Mouse (Mus musculus) right cerebral cortex, postnatal 36 days (tissue): Measurements from ENCODE around the gene Kcna2.

Experiments used
- DNase-seq, 2 experiments: peaks; one replicate each; pipeline ENCODE4 v3.0.0; 2022; ENCODE audit warnings: low spot score in 2 of 2, mixed read lengths in 1 of 2

The Kcna2 gene

DNA sequence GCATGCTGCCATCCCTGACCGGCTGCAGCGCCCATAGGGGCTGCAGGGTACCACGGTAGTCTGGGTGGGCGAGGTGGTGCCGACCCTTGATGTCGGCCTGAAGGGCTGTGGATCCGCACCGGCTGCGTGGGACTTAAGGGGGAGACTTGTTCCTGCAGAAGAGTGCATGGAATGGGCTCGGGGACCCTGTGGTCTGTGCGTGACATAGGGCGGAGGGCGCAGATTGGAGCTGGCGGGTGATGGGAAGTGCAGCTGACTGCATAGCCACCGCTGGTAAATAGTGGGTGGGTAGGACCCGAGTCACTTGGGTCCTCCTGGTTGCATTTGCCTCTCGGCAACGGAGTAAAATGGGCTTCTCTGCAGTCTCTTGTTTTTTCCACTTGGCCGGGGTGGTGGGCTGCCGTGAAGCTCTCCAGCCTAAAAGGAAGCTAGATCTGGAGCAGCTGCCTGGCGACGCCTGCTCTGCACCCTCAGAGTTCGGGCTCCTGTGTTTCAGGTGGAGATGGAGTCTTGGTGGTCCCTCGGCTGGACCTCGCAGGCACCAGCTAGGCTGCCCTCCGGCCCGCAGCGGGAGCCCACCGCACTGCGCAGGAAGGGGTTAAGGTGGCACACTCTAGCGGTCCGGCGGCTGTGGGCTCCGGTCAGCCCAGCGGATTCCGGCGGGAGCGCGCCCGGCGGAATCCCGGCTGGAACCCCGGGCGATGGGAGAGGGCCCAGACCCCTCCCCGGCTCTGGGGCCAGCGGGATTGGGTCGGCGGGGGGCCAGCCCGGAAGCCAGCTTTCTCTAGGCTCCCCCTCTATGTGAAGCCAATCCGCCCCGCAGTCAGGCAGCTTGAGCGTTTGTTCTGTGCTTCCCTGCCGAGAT, 1.1 kb downstream of the Kcna2 start:
- peak; percentile 42 to 52 for DNase-seq

DNA sequence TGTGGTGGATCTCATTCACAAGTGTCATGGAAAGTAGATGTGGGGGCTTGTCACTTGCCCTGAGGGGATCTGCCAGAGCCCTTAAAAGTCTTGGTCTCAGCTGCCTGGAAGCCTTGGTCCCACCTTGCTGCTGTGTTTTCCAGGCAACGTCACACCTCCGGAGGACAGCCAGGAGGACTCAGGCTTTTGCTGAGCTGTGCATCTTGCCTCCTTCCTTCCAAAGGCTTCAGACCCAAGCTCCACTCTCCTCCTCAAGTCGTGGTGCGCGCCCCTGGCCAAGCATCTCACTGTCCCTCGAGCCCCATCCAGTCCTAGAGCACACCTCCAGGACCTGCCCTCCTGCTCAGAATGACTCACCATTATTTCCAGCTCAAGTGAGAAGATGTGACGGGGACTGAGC, 2.1 kb downstream of the Kcna2 start:
- peak in 1 of 2 experiments; percentile 33 for DNase-seq

GRCm38 (mm10) chr3:107103462-107103861, 2.5 kb downstream of the Kcna2 start:
- no peak for DNase-seq

DNA sequence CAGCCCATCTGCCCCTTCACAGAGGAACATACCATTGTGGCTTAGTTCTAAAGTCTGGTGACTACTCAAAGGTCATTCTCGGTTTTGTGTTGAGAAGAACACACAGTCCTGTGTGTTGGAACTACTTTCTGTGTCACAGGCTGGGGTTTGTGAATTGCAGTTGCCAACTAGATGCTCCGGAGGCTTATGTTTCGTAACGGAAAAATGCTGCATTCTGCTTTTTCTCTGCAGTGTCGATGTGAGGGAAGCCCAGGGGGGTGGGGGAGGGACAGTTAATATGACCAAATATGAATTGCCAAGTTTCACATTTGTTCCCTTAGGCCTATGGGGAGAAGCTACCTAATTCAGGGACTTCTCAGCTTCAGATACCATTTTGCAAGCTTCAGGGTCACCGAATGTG, 5.0 kb downstream of the Kcna2 start:
- no peak for DNase-seq

- DNase-seq, result no peak
Observed at GRCm38 (mm10) chr3:107112498-107112897, 11.6 kb downstream of the Kcna2 start.

DNA sequence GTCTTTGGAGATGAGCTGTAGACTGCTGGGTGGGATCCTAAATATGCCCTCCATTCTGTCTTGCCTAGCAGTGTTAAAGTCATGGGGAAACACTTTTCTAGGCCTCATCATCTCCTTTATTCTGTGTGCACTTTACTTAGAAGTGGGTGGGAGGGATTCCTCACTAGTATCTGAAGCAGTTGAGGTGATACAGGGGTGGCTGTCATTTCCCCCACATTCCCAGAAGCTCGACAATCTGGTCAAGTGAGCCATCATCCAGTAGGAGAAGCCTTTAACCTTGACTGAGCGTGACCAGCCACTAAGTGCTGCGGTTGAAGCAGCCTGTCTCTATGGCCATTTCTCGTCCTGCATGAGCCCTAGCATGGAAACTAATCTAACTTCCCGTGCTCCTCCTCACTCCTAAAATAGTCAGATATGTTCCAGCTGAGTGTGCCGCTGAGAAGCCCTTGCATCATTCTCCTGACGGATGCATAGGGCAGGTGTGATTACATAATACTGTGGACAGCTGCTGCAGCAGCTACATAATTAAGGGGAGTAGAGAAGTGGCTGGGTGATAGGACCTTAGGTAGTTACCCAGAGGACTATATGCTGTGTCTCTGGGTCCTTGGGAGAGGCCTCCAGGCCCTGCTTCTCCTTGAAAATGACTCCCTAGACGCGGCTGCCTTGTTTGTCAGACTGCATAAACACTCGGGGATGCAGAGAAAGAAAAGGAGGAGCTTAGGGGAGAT, 12.2 kb downstream of the Kcna2 start:
- DNase-seq, result no peak

- DNase-seq, result peak; percentile 65 to 80
Observed at GRCm38 (mm10) chr3:107113771-107114737, 13.1 kb downstream of the Kcna2 start.

GRCm38 (mm10) chr3:107114941-107115340, 14.0 kb downstream of the Kcna2 start:
- no peak for DNase-seq

- no peak for DNase-seq
Observed at GRCm38 (mm10) chr3:107115746-107116145, 14.8 kb downstream of the Kcna2 start.

DNA sequence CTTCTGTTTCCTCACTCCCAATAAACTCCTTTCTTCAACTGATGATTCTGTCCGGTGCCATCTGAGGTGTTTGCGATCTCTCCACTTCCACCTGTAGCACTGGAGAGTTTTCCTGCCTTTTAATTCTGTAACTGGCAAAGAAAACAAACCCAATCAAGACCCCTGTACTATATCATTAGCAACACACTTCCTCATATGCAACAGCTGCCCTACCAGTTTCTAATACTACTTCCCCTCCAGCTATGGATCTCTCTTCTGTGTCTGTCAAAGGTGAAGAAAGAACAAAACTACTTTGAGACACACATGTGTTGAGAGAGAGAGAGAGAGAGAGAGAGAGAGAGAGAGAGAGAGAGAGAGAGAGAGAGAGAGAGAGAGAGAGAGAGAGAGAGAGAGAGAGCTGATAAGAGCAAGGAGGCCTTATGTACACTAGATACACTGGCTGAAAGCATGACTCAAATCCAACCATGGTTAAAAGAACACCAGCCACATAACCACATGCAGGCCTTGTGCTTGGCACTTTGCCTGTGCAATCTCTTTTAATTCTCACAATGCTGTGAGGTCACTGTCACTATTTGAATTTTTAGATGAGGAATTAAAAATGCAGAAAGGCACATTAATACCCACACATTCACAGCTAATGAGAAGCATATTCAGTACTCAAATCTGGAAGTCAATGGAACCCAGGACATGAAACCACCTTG, 19.1 kb downstream of the Kcna2 start:
- DNase-seq, result no peak

DNA sequence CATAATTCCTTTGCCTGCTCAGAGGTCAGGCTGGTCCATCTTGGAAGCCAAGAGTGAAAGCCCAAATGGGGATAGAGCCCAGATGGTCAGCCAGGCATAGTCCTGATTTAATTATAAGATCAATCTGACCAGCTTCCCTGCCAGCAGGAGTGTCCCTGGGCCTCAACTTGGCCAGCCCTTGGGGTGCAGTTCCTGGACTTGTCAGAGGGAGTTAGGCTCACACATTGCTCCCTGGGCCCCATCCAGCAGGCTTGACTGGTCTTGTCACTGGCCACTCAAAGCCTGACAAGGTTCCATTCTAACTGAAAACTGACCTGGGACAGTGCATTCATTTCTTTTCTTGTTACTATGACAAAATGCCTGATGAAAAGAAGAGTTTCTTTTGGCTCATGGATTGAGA, 21.4 kb downstream of the Kcna2 start:
- no peak for DNase-seq

DNA sequence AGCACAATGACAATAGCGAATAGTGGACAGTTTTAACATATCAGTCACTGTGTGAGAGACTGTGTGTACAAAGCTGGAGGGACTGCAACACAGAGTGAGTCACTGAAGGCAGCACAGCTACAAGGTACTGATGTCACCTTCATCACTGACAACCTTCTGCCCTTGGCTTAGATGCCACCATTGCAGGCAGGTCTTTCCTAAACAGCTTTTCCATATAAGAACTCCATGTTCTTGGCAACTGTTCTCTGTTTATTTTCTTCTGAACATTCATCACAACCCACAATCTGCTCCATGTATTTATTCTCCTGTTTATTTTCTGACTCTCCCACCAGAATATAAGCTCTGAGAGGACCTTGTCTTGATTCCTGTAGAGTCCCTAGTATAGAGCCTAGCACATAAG, 26.7 kb downstream of the Kcna2 start:
- DNase-seq, result no peak

- DNase-seq, result peak; percentile 65 to 82
Observed at GRCm38 (mm10) chr3:107128421-107128820, 27.5 kb downstream of the Kcna2 start.

- DNase-seq, result no peak
Observed at GRCm38 (mm10) chr3:107129251-107129650, 28.3 kb downstream of the Kcna2 start.

GRCm38 (mm10) chr3:107130661-107131326, 29.8 kb downstream of the Kcna2 start:
- no peak for DNase-seq

- no peak for DNase-seq
Observed at GRCm38 (mm10) chr3:107131846-107132245, 30.9 kb downstream of the Kcna2 start.

- DNase-seq, result no peak
Observed at GRCm38 (mm10) chr3:107132651-107133050, 31.7 kb downstream of the Kcna2 start.

GRCm38 (mm10) chr3:107134457-107134856, 33.5 kb downstream of the Kcna2 start:
- no peak for DNase-seq

- DNase-seq, result no peak
Observed at GRCm38 (mm10) chr3:107147126-107147525, 46.2 kb downstream of the Kcna2 start.

DNA sequence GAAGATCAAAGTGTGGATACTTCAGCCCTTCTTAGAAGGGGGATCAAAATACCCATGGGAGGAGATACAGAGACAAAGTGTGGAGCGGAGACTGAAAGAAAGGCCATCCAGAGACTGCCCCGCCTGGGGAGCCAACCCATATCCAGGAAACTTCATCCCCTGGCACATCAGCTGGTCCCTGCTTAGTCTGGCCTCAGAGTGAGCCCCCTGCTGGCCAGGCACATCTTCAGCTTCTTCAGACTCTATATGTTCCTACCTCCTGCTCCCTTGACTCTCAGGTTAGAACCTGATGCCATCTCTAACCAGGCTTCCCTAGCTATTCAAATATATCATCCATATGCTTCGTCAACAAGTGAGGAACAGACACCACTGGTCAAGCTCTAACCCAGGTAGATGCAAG, 48.1 kb downstream of the Kcna2 start:
- no peak for DNase-seq

- no peak for DNase-seq
Observed at GRCm38 (mm10) chr3:107150469-107150868, 49.5 kb downstream of the Kcna2 start.
